Mouse (Mus musculus) heart, embryonic 14.5 days (tissue): Measurements from ENCODE around the gene Klhl21. TPM values are rescaled to one million over a fixed set of nuclear protein-coding genes. Genes with fewer than 3 reads are reported as not detected.

Source experiments
- ATAC-seq: fragments of 200-750 bp; cut with Nextera tagmentation; 2 replicates; pipeline ENCODE4 v1.8.0; 2017; ENCODE audit warnings: low read depth, moderate TSS enrichment; ENCODE audit not compliant: insufficient number of reproducible peaks, insufficient read depth, low FRiP score
- H3K27ac ChIP-seq, 2 experiments: fragments of 200-500 bp in 1 of 2; fragments of 300-500 bp in 1 of 2; sonication (generic) in 1 of 2; replicated peaks in 1 of 2; 2 replicates each; pipeline ENCODE4 v1.5.1; 2012 to 2014; ENCODE audit warnings: low read depth in 2 of 2, low read length in 2 of 2, control low read depth in 1 of 2, mild to moderate bottlenecking in 1 of 2, mixed read lengths in 1 of 2; ENCODE audit not compliant: control insufficient read depth in 1 of 2, insufficient read depth in 1 of 2
- H3K27me3 ChIP-seq: fragments of 300-500 bp; sonication (generic); 2 replicates; pipeline ENCODE4 v1.6.1; 2014; ENCODE audit warnings: mild to moderate bottlenecking, low read length, control low read depth; ENCODE audit not compliant: control insufficient read depth, insufficient read depth
- H3K36me3 ChIP-seq: fragments of 300-500 bp; sonication (generic); 2 replicates; pipeline ENCODE4 v1.6.1; 2014; ENCODE audit warnings: mild to moderate bottlenecking, control low read depth, low read length, mixed read lengths; ENCODE audit not compliant: control insufficient read depth, insufficient read depth
- H3K4me1 ChIP-seq, 2 experiments: fragments of 200-500 bp in 1 of 2; fragments of 300-500 bp in 1 of 2; sonication (generic) in 1 of 2; 2 replicates each; pipeline ENCODE4 v1.6.1; 2012 to 2014; ENCODE audit warnings: low read length in 2 of 2, control low read depth in 1 of 2, mixed read lengths in 1 of 2; ENCODE audit not compliant: control insufficient read depth in 2 of 2, insufficient read depth in 2 of 2
- H3K4me2 ChIP-seq: fragments of 300-500 bp; sonication (generic); 2 replicates; pipeline ENCODE4 v1.6.1; 2014; ENCODE audit warnings: mild to moderate bottlenecking, low read length
- H3K4me3 ChIP-seq, 2 experiments: fragments of 200-500 bp in 1 of 2; fragments of 300-500 bp in 1 of 2; sonication (generic) in 1 of 2; 2 replicates each; pipeline ENCODE4 v1.5.1; 2012 to 2014; ENCODE audit warnings: low read length in 2 of 2, mild to moderate bottlenecking in 2 of 2, control low read depth in 1 of 2, low read depth in 1 of 2, moderate library complexity in 1 of 2; ENCODE audit not compliant: control insufficient read depth in 1 of 2, insufficient read depth in 1 of 2
- H3K9ac ChIP-seq: fragments of 300-500 bp; sonication (generic); 2 replicates; pipeline ENCODE4 v1.6.1; 2014; ENCODE audit warnings: mild to moderate bottlenecking, low read length
- H3K9me3 ChIP-seq: fragments of 300-500 bp; sonication (generic); 2 replicates; pipeline ENCODE4 v1.6.1; 2016; ENCODE audit warnings: low read length, control low read depth; ENCODE audit not compliant: control insufficient read depth
- WGBS: fragments of 180-500 bp; shearing (Covaris S2); extraction: QIAGEN DNeasy Blood & Tissue Kit; methylation state at CpG from one replicate; pipeline ENCODE4 v1.1.7; 2014; 5-methylcytosine and 5-hydroxymethylcytosine counted together
- polyA plus RNA-seq: library from polyadenylated mRNA; unstranded; fragments of >200 nt; fragmentation: Nextera tagmentation; extraction: Ambion mirVana; gene quantifications from 2 replicates; pipeline ENCODE4 v1.2.1, GENCODE M21; 2014

Gene Klhl21
- polyA plus RNA-seq, 1 experiment from 2014 or later = 17.8 TPM

GRCm38 (mm10) chr4:151977748-151978147 lies 30.9 kb upstream of the Klhl21 start:
- Histone ChIP-seq H3K9me3 (no peaks in the 10 kb centered on the region), H3K27me3 (no peaks in the 10 kb centered on the region), H3K9ac (no peak overlapping the region), H3K4me2 (no peak overlapping the region), H3K4me1 (no peaks in the 10 kb centered on the region), H3K4me3 (no peak overlapping the region), H3K36me3 (peaks cover 90% of the 10 kb centered on the region), H3K27ac (no peak overlapping the region)
- 33% methylated on average over 10 of the region's 10 CpGs for WGBS
- ATAC-seq = no peak

- Histone ChIP-seq H3K4me2 (no peak overlapping the region), H3K36me3 (peaks cover 72% of the 10 kb centered on the region), H3K27ac (no peak overlapping the region), H3K9me3 (no peaks in the 10 kb centered on the region), H3K9ac (no peak overlapping the region), H3K4me3 (no peak overlapping the region), H3K4me1 (peaks cover 5 to 6% of the 10 kb centered on the region in 2 experiments; a peak in 1 of 4 replicates), H3K27me3 (no peaks in the 10 kb centered on the region)
- no peak for ATAC-seq
- 69% methylated on average over 8 of the region's 8 CpGs for WGBS
Measured at GRCm38 (mm10) chr4:151980699-151981098, 27.9 kb upstream of the Klhl21 start.

GRCm38 (mm10) chr4:151981363-151981762 lies 27.2 kb upstream of the Klhl21 start:
- Histone ChIP-seq H3K27ac (no peak overlapping the region), H3K4me2 (no peak overlapping the region), H3K4me3 (no peak overlapping the region), H3K4me1 (peaks cover 5 to 6% of the 10 kb centered on the region in 2 experiments; a peak in 1 of 4 replicates), H3K9ac (no peak overlapping the region), H3K36me3 (peaks cover 67% of the 10 kb centered on the region), H3K9me3 (no peaks in the 10 kb centered on the region), H3K27me3 (no peaks in the 10 kb centered on the region)
- peak; percentile 37; the same call in 1 of the 2 replicates for ATAC-seq
- WGBS = 7% methylated on average over 5 of the region's 5 CpGs

GRCm38 (mm10) chr4:151983043-151983442 lies 25.6 kb upstream of the Klhl21 start:
- Histone ChIP-seq H3K4me3 (peak overlapping the region in 1 of 2 experiments; percentile 7; a peak in 1 of 4 replicates), H3K36me3 (peaks cover 53% of the 10 kb centered on the region)

GRCm38 (mm10) chr4:151983560-151983959 lies 25.0 kb upstream of the Klhl21 start:
- Histone ChIP-seq H3K9me3 (no peaks in the 10 kb centered on the region), H3K9ac (0 out of 2 replicates have a peak overlapping the region, but pooled peaks have one; percentile 34), H3K27me3 (no peaks in the 10 kb centered on the region), H3K4me2 (peak overlapping the region; percentile 0; the same call in 1 of the 2 replicates), H3K36me3 (peaks cover 49% of the 10 kb centered on the region), H3K4me1 (peaks cover 9 to 23% of the 10 kb centered on the region in 2 experiments; a peak in 2 of 4 replicates), H3K27ac (no peak overlapping the region), H3K4me3 (peak overlapping the region in 1 of 2 experiments; percentile 7; a peak in 1 of 4 replicates)
- 20% methylated on average over 8 of the region's 9 CpGs for WGBS
- no peak for ATAC-seq

More at GRCm38 (mm10) chr4:151983043-151983442, 25.6 kb upstream of the Klhl21 start:
- Histone ChIP-seq H3K9ac (0 out of 2 replicates have a peak overlapping the region, but pooled peaks have one; percentile 34), H3K4me2 (peak overlapping the region; percentile 0; the same call in 1 of the 2 replicates), H3K9me3 (no peaks in the 10 kb centered on the region), H3K27me3 (no peaks in the 10 kb centered on the region), H3K4me1 (peaks cover 8 to 21% of the 10 kb centered on the region in 2 experiments; a peak in 2 of 4 replicates), H3K27ac (no peak overlapping the region)
- no peak for ATAC-seq
- 55% methylated on average over 17 of the region's 17 CpGs for WGBS

- ATAC-seq = no peak
- Histone ChIP-seq H3K9ac (no peak overlapping the region), H3K27me3 (no peaks in the 10 kb centered on the region), H3K4me1 (peaks cover 9 to 23% of the 10 kb centered on the region in 2 experiments; a peak in 2 of 4 replicates), H3K36me3 (peaks cover 39% of the 10 kb centered on the region), H3K4me3 (no peak overlapping the region), H3K9me3 (no peaks in the 10 kb centered on the region), H3K4me2 (no peak overlapping the region), H3K27ac (no peak overlapping the region)
- WGBS = 43% methylated on average over 10 of the region's 10 CpGs
Measured at GRCm38 (mm10) chr4:151985886-151986285, 22.7 kb upstream of the Klhl21 start.

GRCm38 (mm10) chr4:151986650-151987049 lies 22.0 kb upstream of the Klhl21 start:
- no peak overlapping the region for H3K27ac ChIP-seq
- ATAC-seq = no peak
- H3K4me3 ChIP-seq = no peak overlapping the region
- 62% methylated on average over 8 of the region's 8 CpGs for WGBS
- H3K27me3 ChIP-seq = no peaks in the 10 kb centered on the region
- H3K4me2 ChIP-seq = no peak overlapping the region
- H3K36me3 ChIP-seq = peaks cover 43% of the 10 kb centered on the region
- H3K4me1 ChIP-seq = peaks cover 9 to 23% of the 10 kb centered on the region in 2 experiments; a peak in 2 of 4 replicates
- H3K9me3 ChIP-seq = no peaks in the 10 kb centered on the region
- H3K9ac ChIP-seq = no peak overlapping the region

GRCm38 (mm10) chr4:151988014-151988341 lies 20.6 kb upstream of the Klhl21 start:
- Histone ChIP-seq H3K36me3 (peaks cover 43% of the 10 kb centered on the region), H3K9ac (peak overlapping the region; percentile 94), H3K4me1 (peaks cover 9 to 24% of the 10 kb centered on the region in 2 experiments; a peak in 3 of 4 replicates), H3K9me3 (no peaks in the 10 kb centered on the region), H3K27ac (peak overlapping the region in 1 of 2 experiments; percentile 77; a peak in 1 of 4 replicates), H3K27me3 (no peaks in the 10 kb centered on the region), H3K4me3 (peak overlapping the region; percentile 55 to 94), H3K4me2 (peak overlapping the region; percentile 91)
- WGBS = 24% methylated on average over 10 of the region's 10 CpGs
- ATAC-seq = no peak
